Mouse (Mus musculus) kidney, postnatal 0 days (tissue): ENCODE measurements at regions not wholly inside any gene's neighbourhood (a gene's known extent, or its start where the extent isn't known, plus 50 kb on each side); places are given as distances from the start of the nearest gene placed in this dataset.
A peak's percentile ranks its signal among the peaks of the same experiment; 100 is the strongest.

Experiments used
- ATAC-seq: fragments of 200-750 bp; cut with Nextera tagmentation; replicated peaks from 2 replicates; pipeline ENCODE4 v1.8.0; 2017; ENCODE audit warnings: low read depth, moderate number of reproducible peaks, moderate TSS enrichment, moderate library complexity; ENCODE audit not compliant: low FRiP score
- DNase-seq: peaks from one replicate; pipeline ENCODE4 v3.0.0-alpha.2; 2016; ENCODE audit warnings: low spot score
- H3K27ac ChIP-seq: fragments of 300-500 bp; sonication (generic); 2 replicates; pipeline ENCODE4 v1.5.1; 2014; ENCODE audit warnings: mild to moderate bottlenecking
- H3K27me3 ChIP-seq: fragments of 300-500 bp; sonication (generic); 2 replicates; pipeline ENCODE4 v1.6.1; 2014; ENCODE audit warnings: low read length, mixed read lengths; ENCODE audit not compliant: insufficient read depth
- H3K36me3 ChIP-seq: fragments of 300-500 bp; sonication (generic); 2 replicates; pipeline ENCODE4 v1.6.1; 2014; ENCODE audit warnings: low read length, mixed read lengths; ENCODE audit not compliant: insufficient read depth
- H3K4me1 ChIP-seq: fragments of 300-500 bp; sonication (generic); replicated peaks from 2 replicates; pipeline ENCODE4 v1.6.1; 2014; ENCODE audit warnings: antibody characterized with exemption, low read length, mixed read lengths; ENCODE audit not compliant: insufficient read depth
- H3K4me2 ChIP-seq: fragments of 300-500 bp; sonication (generic); 2 replicates; pipeline ENCODE4 v1.6.1; 2014; ENCODE audit warnings: mild to moderate bottlenecking, low read length, moderate library complexity, mixed read lengths
- H3K4me3 ChIP-seq: fragments of 300-500 bp; sonication (generic); replicated peaks from 2 replicates; pipeline ENCODE4 v1.5.1; 2014; ENCODE audit warnings: low read depth, low read length
- H3K9ac ChIP-seq: fragments of 300-500 bp; sonication (generic); 2 replicates; pipeline ENCODE4 v1.6.1; 2014; ENCODE audit warnings: low read depth, low read length
- H3K9me3 ChIP-seq: fragments of 300-500 bp; sonication (generic); replicated peaks from 2 replicates; pipeline ENCODE4 v1.6.1; 2016; ENCODE audit warnings: low read length, inconsistent platforms, mixed read lengths
- CTCF ChIP-seq: IDR thresholded peaks from 2 replicates; pipeline ENCODE4 v1.5.1; 2016; ENCODE audit warnings: antibody characterized with exemption, low read depth, mild to moderate bottlenecking, moderate library complexity
- WGBS: fragments of 180-500 bp; shearing (Covaris S2); extraction: QIAGEN DNeasy Blood & Tissue Kit; methylation state at CpG from one replicate; pipeline ENCODE4 v1.1.7; 2014; 5-methylcytosine and 5-hydroxymethylcytosine counted together

GRCm38 (mm10) chr2:74409856-74410404 is 169.3 kb downstream of the Lnpk start:
- no peak for ATAC-seq
- peak; percentile 44 for DNase-seq
- Histone ChIP-seq H3K9me3 (no peaks in the 10 kb centered on the region), H3K27ac (no peak overlapping the region), H3K4me2 (no peak overlapping the region), H3K4me3 (no peak overlapping the region), H3K36me3 (no peaks in the 10 kb centered on the region), H3K9ac (no peak overlapping the region), H3K27me3 (no peaks in the 10 kb centered on the region), H3K4me1 (no peaks in the 10 kb centered on the region; the same call in 1 of the 2 replicates)
- no peak for TF ChIP-seq CTCF
- WGBS: 78% methylated on average over 4 of the region's 4 CpGs

DNA sequence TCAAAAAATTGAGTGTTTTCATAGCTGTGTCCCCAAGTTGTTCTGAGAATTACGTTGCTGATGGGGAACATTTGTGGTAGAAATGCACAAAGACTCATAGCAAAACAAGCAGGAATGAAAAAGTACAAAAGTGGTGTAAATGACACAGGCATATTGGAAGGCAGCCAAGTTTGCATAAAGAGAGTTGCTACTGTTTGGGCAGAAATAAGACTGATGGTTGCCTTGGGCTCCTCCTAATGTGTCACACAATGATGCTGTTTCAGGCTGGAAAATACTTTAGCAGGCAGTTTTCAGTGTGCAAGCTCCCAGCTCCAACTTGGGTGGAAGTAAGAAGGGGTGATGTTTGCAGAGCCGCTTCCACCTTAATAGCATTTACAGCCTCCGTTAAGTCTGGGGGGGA is 174.7 kb downstream of the Lnpk start:
- no peak for ATAC-seq
- DNase-seq: no peak
- no peak overlapping the region for H3K27ac ChIP-seq
- H3K4me1 ChIP-seq: no peaks in the 10 kb centered on the region; the same call in 1 of the 2 replicates
- H3K9me3 ChIP-seq: no peaks in the 10 kb centered on the region
- H3K9ac ChIP-seq: no peak overlapping the region
- TF ChIP-seq CTCF: no peak
- H3K4me3 ChIP-seq: no peak overlapping the region
- no peaks in the 10 kb centered on the region for H3K27me3 ChIP-seq
- WGBS: 48% methylated on average over 3 of the region's 3 CpGs
- H3K36me3 ChIP-seq: no peaks in the 10 kb centered on the region
- H3K4me2 ChIP-seq: no peak overlapping the region

GRCm38 (mm10) chr2:74391064-74391463 is 188.2 kb downstream of the Lnpk start:
- TF ChIP-seq CTCF: no peak
- Histone ChIP-seq H3K4me2 (no peak overlapping the region), H3K4me1 (no peaks in the 10 kb centered on the region), H3K4me3 (no peak overlapping the region), H3K9me3 (no peaks in the 10 kb centered on the region), H3K27me3 (no peaks in the 10 kb centered on the region), H3K9ac (no peak overlapping the region), H3K27ac (no peak overlapping the region), H3K36me3 (no peaks in the 10 kb centered on the region)
- ATAC-seq (no peak), DNase-seq (no peak)
- WGBS: 84% methylated on average over 4 of the region's 4 CpGs

GRCm38 (mm10) chr2:74388078-74388477 is 191.2 kb downstream of the Lnpk start:
- Histone ChIP-seq H3K4me2 (no peak overlapping the region), H3K9me3 (no peaks in the 10 kb centered on the region), H3K36me3 (no peaks in the 10 kb centered on the region), H3K27me3 (no peaks in the 10 kb centered on the region), H3K9ac (no peak overlapping the region), H3K27ac (no peak overlapping the region), H3K4me3 (no peak overlapping the region), H3K4me1 (no peaks in the 10 kb centered on the region)
- 91% methylated on average over 5 of the region's 5 CpGs for WGBS
- ATAC-seq: no peak
- DNase-seq: no peak
- no peak for TF ChIP-seq CTCF

DNA sequence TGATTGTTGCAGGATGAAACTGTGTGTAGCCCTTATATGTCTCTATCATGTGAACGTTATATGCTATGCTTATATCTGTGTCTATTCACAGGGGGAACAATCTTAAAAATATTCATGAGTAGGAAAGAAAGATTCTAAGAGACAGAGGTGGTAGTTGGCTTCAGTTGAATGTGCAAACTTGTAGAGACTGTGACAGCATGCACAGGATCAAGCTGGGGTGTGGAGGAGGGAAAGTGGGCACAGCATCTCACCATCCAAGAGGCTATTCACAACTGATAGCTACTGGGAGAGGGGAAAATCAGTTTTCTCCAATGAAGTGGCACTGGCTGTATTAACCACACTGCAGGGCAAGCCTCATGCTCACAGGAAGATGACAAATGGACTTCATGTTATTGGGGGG is 194.3 kb downstream of the Lnpk start:
- H3K36me3 ChIP-seq: no peaks in the 10 kb centered on the region
- H3K4me3 ChIP-seq: no peak overlapping the region
- no peaks in the 10 kb centered on the region for H3K4me1 ChIP-seq
- no peak overlapping the region for H3K4me2 ChIP-seq
- DNase-seq (no peak), ATAC-seq (no peak)
- no peak overlapping the region for H3K27ac ChIP-seq
- H3K27me3 ChIP-seq: no peaks in the 10 kb centered on the region
- H3K9ac ChIP-seq: no peak overlapping the region
- WGBS: 94% methylated on average over 1 of the region's 1 CpGs
- TF ChIP-seq CTCF: no peak
- no peaks in the 10 kb centered on the region for H3K9me3 ChIP-seq

- DNase-seq: no peak
- Histone ChIP-seq H3K4me3 (no peak overlapping the region), H3K27me3 (no peaks in the 10 kb centered on the region), H3K9me3 (no peaks in the 10 kb centered on the region), H3K27ac (no peak overlapping the region), H3K9ac (no peak overlapping the region), H3K4me2 (no peak overlapping the region), H3K36me3 (no peaks in the 10 kb centered on the region), H3K4me1 (no peaks in the 10 kb centered on the region)
- TF ChIP-seq CTCF: no peak
- no peak for ATAC-seq
- 22% methylated on average over 7 of the region's 7 CpGs for WGBS
These were observed 198.5 kb downstream of the Lnpk start for GRCm38 (mm10) chr2:74380574-74381287.
